Mouse (Mus musculus): ENCODE data around the gene Smox.

DNA sequence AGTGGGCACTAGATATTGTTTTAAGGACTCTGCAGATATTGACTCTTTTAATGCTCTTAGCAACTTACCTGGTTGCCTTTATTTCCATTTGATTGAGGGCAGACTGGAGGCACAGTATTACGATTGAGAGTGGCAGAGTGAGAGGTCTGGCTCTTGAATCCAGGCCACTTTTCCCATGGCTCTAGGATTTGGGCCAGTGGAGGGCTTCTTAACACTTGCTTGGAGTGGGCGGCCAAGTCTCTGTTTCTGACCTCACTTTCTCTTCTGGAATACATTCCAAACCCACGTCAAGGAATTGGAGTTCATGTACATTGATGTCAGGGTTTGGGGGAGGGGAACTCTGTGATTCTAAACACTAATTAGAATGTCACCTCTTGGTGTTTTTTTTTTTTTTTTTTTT, 4.0 kb downstream of the Smox start:
- TF ChIP-seq CTCF (IDR thresholded peaks at IDR 0.05; ENCODE audit: low read depth), result no peak
- TF ChIP-seq EP300 (optimal IDR thresholded peaks at IDR 0.05), result no peak

Data from stomach, postnatal 0 days (tissue).